Mouse (Mus musculus) MEL (cell line): ENCODE data around the gene C3ar1.

Source experiments
- CHD2 ChIP-seq: IDR thresholded peaks from 2 replicates; pipeline ENCODE4 v1.6.1; 2011; ENCODE audit warnings: low read length, improper control_type of control experiment
- CTCF ChIP-seq, 3 experiments: IDR thresholded peaks in 2 of 3; conservative IDR thresholded peaks in 1 of 3; 2 replicates each; pipeline ENCODE4 v1.5.1; 2011 to 2012; ENCODE audit warnings: low read length in 3 of 3, low read depth in 2 of 3, mild to moderate bottlenecking in 2 of 3, improper control_type of control experiment in 1 of 3, inconsistent platforms in 1 of 3, mixed read lengths in 1 of 3, moderate library complexity in 1 of 3; ENCODE audit not compliant: control insufficient read depth in 1 of 3, insufficient read depth in 1 of 3, poor library complexity in 1 of 3, severe bottlenecking in 1 of 3
- EP300 ChIP-seq, 2 experiments: IDR thresholded peaks; 2 replicates each; pipeline ENCODE4 v1.6.1; 2011; ENCODE audit warnings: improper control_type of control experiment in 2 of 2, low read length in 2 of 2, low read depth in 1 of 2, mild to moderate bottlenecking in 1 of 2
- GATA1 ChIP-seq: IDR thresholded peaks from 2 replicates; pipeline ENCODE4 v1.6.1; 2011; ENCODE audit warnings: low read depth, low read length, improper control_type of control experiment
- MAFK ChIP-seq: IDR thresholded peaks from 2 replicates; pipeline ENCODE4 v1.6.1; 2011; ENCODE audit warnings: low read depth, mild to moderate bottlenecking, low read length, improper control_type of control experiment, borderline replicate concordance
- MAX ChIP-seq: IDR thresholded peaks from 2 replicates; pipeline ENCODE4 v1.6.1; 2011; ENCODE audit warnings: low read length, improper control_type of control experiment
- MAZ ChIP-seq: IDR thresholded peaks from 2 replicates; pipeline ENCODE4 v1.6.1; 2012; ENCODE audit warnings: low read depth, mild to moderate bottlenecking, inconsistent platforms, low read length, improper control_type of control experiment
- NELFE ChIP-seq: IDR thresholded peaks from 2 replicates; pipeline ENCODE4 v1.6.1; 2011; ENCODE audit warnings: low read depth, low read length, improper control_type of control experiment
- POLR2A ChIP-seq, 2 experiments: IDR thresholded peaks; 2 replicates each; pipeline ENCODE4 v1.6.1; 2011 to 2012; ENCODE audit warnings: low read length in 2 of 2, mild to moderate bottlenecking in 2 of 2, control low read depth in 1 of 2, improper control_type of control experiment in 1 of 2, low read depth in 1 of 2, moderate library complexity in 1 of 2; ENCODE audit not compliant: control insufficient read depth in 1 of 2, insufficient read depth in 1 of 2, poor library complexity in 1 of 2
- SMC3 ChIP-seq: IDR thresholded peaks from 2 replicates; pipeline ENCODE4 v1.6.1; 2011; ENCODE audit warnings: low read depth, low read length, improper control_type of control experiment
- TAL1 ChIP-seq: IDR thresholded peaks from 2 replicates; pipeline ENCODE4 v1.6.1; 2012; ENCODE audit warnings: mild to moderate bottlenecking, inconsistent platforms, low read length, moderate library complexity, mixed read lengths
- USF1 ChIP-seq: IDR thresholded peaks from 2 replicates; pipeline ENCODE4 v1.6.1; 2014; ENCODE audit warnings: low read depth, mild to moderate bottlenecking, inconsistent platforms, low read length, improper control_type of control experiment, moderate library complexity
- ZMIZ1 ChIP-seq: IDR thresholded peaks from 2 replicates; pipeline ENCODE4 v1.6.1; 2012; ENCODE audit warnings: low read depth, mild to moderate bottlenecking, inconsistent platforms, low read length, improper control_type of control experiment, moderate library complexity

DNA sequence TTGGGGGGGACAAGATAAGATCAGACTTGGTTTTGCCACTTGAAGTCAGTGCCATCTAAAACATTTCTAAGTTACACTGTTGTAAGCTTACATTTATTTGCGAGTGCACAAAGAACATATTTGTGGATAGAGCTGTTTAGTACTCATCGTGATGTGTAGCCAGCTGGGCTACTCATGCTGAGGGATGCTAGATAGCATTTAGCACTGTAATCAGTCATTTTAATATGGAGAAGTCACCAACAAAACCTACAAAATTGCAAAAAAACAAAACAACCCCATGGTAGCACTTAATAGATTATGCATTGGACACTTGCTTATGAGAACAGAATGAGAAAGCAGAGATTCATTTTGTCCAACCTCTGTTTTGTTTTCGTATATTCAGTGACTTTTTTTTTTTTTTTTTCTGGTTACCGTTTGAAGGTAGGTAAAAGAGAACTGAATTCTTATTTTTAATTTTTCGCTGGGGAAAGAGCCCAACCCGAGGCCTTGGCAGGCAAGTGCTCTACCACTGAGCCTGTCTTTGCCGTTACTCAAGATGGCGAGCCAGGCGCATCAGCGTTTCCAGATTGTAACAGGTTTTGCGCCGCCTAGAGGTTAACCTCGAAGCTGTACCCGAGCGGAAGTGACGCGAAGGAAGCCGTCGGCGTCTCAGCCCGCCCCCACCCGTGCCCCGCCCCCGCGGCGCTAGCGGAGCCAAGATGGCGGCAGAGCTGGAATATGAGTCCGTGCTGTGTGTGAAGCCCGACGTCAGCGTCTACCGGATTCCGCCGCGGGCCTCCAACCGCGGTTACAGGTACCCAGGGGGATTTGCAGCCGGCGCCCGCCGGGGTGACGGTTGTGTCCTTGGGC, 18.1 kb upstream of the C3ar1 start, which contains the start of gene Necap1:
- TF ChIP-seq NELFE (peak; percentile 91), GATA1 (no peak), MAFK (no peak), EP300 (IDR thresholded peaks at IDR 0.05; ENCODE audit: low read depth in 1 of 2, low read length in 2 of 2) (no peak; a peak in 1 of 4 replicates), CTCF (IDR thresholded peaks at IDR 0.05 in 2 of 3, conservative IDR thresholded peaks at IDR 0.05 in 1 of 3; ENCODE audit: control insufficient read depth in 1 of 3, insufficient read depth in 1 of 3, low read depth in 2 of 3, low read length in 3 of 3, poor library complexity in 1 of 3, severe bottlenecking in 1 of 3) (peak; percentile 59 to 90 (median 80); a peak in 5 of 6 replicates), CHD2 (no peak), POLR2A (IDR thresholded peaks at IDR 0.05; ENCODE audit: control insufficient read depth in 1 of 2, insufficient read depth in 1 of 2, low read depth in 1 of 2, low read length in 2 of 2, poor library complexity in 1 of 2) (peak; percentile 74 to 89), TAL1 (no peak), MAX (no peak), ZMIZ1 (peak; percentile 80; the same call in 1 of the 2 replicates), SMC3 (peak; percentile 51), USF1 (no peak), MAZ (peak; percentile 86; the same call in 1 of the 2 replicates)
